Mouse (Mus musculus) C2C12 (cell line): ENCODE results near the gene Bpifb5.

Experiments
- CTCF ChIP-seq: IDR thresholded peaks from one replicate; pipeline ENCODE4 v1.5.1; 2011; ENCODE audit not compliant: control insufficient read depth, insufficient read depth, insufficient read length
- MAX ChIP-seq: IDR thresholded peaks from one replicate; pipeline ENCODE4 v1.6.1; 2011; ENCODE audit warnings: mild to moderate bottlenecking, control low read depth
- MYOG ChIP-seq: IDR thresholded peaks from one replicate; pipeline ENCODE4 v1.6.1; 2011; ENCODE audit not compliant: control insufficient read depth, insufficient read length; ENCODE audit errors: extremely low read depth
- USF1 ChIP-seq: IDR thresholded peaks from one replicate; pipeline ENCODE4 v1.6.1; 2011; ENCODE audit warnings: low read depth, mild to moderate bottlenecking, control low read depth, moderate library complexity

DNA sequence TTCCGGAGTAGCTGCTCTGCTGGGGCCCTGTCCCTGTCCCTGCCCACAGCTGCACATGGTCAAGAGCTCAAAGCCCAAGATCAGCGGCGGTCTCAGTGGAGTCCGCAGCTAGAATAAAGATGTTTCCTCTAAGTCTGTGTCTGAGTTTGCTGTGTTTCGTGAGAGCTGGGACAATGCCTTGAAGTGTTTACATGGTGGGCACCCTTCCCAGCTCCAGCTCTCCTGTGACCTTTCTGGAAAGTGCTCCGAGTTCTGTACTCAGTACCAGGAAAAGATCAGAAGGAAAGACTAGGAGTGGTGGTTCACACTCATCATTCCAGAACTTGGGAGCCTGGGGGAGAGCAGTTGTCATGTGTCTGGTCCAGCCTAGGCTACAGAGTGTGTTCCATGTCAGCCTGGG is 17.2 kb downstream of the Bpifb5 start:
- TF ChIP-seq CTCF = no peak
- no peak for TF ChIP-seq MAX
- TF ChIP-seq MYOG = no peak
- TF ChIP-seq USF1 = no peak
